Mouse (Mus musculus) liver, embryonic 13.5 days (tissue): ENCODE data around the gene Cdon. TPM values are rescaled to one million over a fixed set of nuclear protein-coding genes. Genes with fewer than 3 reads are reported as not detected.

Source experiments
- ATAC-seq: fragments of 200-750 bp; cut with Nextera tagmentation; 2 replicates; pipeline ENCODE4 v1.8.0; 2017; ENCODE audit warnings: low read depth, mild to moderate bottlenecking, moderate number of reproducible peaks, moderate library complexity
- DNase-seq: peaks from one replicate; pipeline ENCODE4 v3.0.0; 2022
- H3K27ac ChIP-seq: fragments of 300-500 bp; sonication (generic); 2 replicates; pipeline ENCODE4 v1.5.1; 2015; ENCODE audit warnings: moderate library complexity, mild to moderate bottlenecking, inconsistent platforms
- H3K27me3 ChIP-seq: fragments of 300-500 bp; sonication (generic); 2 replicates; pipeline ENCODE4 v1.6.1; 2015; ENCODE audit warnings: mild to moderate bottlenecking, inconsistent platforms
- H3K36me3 ChIP-seq: fragments of 300-500 bp; sonication (generic); 2 replicates; pipeline ENCODE4 v1.6.1; 2015; ENCODE audit warnings: mild to moderate bottlenecking, inconsistent platforms
- H3K4me1 ChIP-seq: fragments of 300-500 bp; sonication (generic); replicated peaks from 2 replicates; pipeline ENCODE4 v1.6.1; 2015; ENCODE audit warnings: inconsistent platforms
- H3K4me2 ChIP-seq: fragments of 300-500 bp; sonication (generic); 2 replicates; pipeline ENCODE4 v1.6.1; 2015; ENCODE audit warnings: inconsistent platforms, mild to moderate bottlenecking, moderate library complexity
- H3K4me3 ChIP-seq: fragments of 300-500 bp; sonication (generic); replicated peaks from 2 replicates; pipeline ENCODE4 v1.5.1; 2015; ENCODE audit warnings: mild to moderate bottlenecking, inconsistent platforms
- H3K9ac ChIP-seq: fragments of 300-500 bp; sonication (generic); 2 replicates; pipeline ENCODE4 v1.6.1; 2015; ENCODE audit warnings: mild to moderate bottlenecking, inconsistent platforms
- H3K9me3 ChIP-seq: fragments of 300-500 bp; sonication (generic); replicated peaks from 2 replicates; pipeline ENCODE4 v1.6.1; 2016; ENCODE audit warnings: inconsistent platforms
- WGBS: fragments of 180-500 bp; shearing (Covaris S2); methylation state at CpG from one replicate; pipeline ENCODE4 v1.1.7; 2015; ENCODE audit not compliant: insufficient replicate concordance; 5-methylcytosine and 5-hydroxymethylcytosine counted together
- polyA plus RNA-seq: library from polyadenylated mRNA; unstranded; fragments of >200 nt; fragmentation: Nextera tagmentation; extraction: Ambion mirVana; gene quantifications from 2 replicates; pipeline ENCODE4 v1.2.1, GENCODE M21; 2015

Gene Cdon
- 0.36 and 0.53 TPM in 2 replicates for polyA plus RNA-seq

GRCm38 (mm10) chr9:35420805-35421719 is at the start of gene Cdon:
Cdon (plus strand) TSS chr9:35421128.
- WGBS = under 1% methylated on average over 74 of the region's 97 CpGs
- no peak within 1 kb of the TSS; the same call in 1 of the 2 replicates for H3K27ac ChIP-seq

GRCm38 (mm10) chr9:35372324-35373101 is 48.4 kb upstream of the Cdon start:
- no peak for DNase-seq

More at GRCm38 (mm10) chr9:35420805-35421719, at the start of gene Cdon:
- Histone ChIP-seq H3K4me1 (peaks cover 14% of the 10 kb centered on the region; the same call in 1 of the 2 replicates), H3K4me3 (peak within 1 kb of the TSS; percentile 76), H3K4me2 (peak within 1 kb of the TSS; percentile 95), H3K36me3 (no peaks in the 10 kb centered on the region), H3K27me3 (peaks cover 71% of the 10 kb centered on the region), H3K9me3 (no peaks in the 10 kb centered on the region), H3K9ac (peak within 1 kb of the TSS; percentile 80)
- peak; percentile 97 for ATAC-seq
- peak; percentile 81 for DNase-seq

GRCm38 (mm10) chr9:35377916-35378315 is 43.0 kb upstream of the Cdon start:
- DNase-seq (no peak), ATAC-seq (no peak)
- Histone ChIP-seq H3K4me2 (no peak overlapping the region), H3K27ac (no peak overlapping the region), H3K36me3 (no peaks in the 10 kb centered on the region), H3K9me3 (no peaks in the 10 kb centered on the region), H3K27me3 (no peaks in the 10 kb centered on the region), H3K4me1 (no peaks in the 10 kb centered on the region), H3K9ac (no peak overlapping the region), H3K4me3 (no peak overlapping the region)
- WGBS = 63% methylated on average over 2 of the region's 2 CpGs

More at GRCm38 (mm10) chr9:35372324-35373101, 48.4 kb upstream of the Cdon start:
- no peak for ATAC-seq
- Histone ChIP-seq H3K4me3 (no peak overlapping the region), H3K9me3 (no peaks in the 10 kb centered on the region), H3K4me1 (no peaks in the 10 kb centered on the region), H3K27me3 (no peaks in the 10 kb centered on the region), H3K27ac (no peak overlapping the region), H3K36me3 (no peaks in the 10 kb centered on the region), H3K4me2 (no peak overlapping the region), H3K9ac (no peak overlapping the region)
- 49% methylated on average over 9 of the region's 9 CpGs for WGBS

- WGBS = 48% methylated on average over 3 of the region's 3 CpGs
- H3K9ac ChIP-seq = no peak overlapping the region
Observed at GRCm38 (mm10) chr9:35378991-35379390, 41.9 kb upstream of the Cdon start.

GRCm38 (mm10) chr9:35399896-35400295 is 21.0 kb upstream of the Cdon start:
- Histone ChIP-seq H3K36me3 (no peaks in the 10 kb centered on the region), H3K4me2 (no peak overlapping the region), H3K9me3 (no peaks in the 10 kb centered on the region), H3K9ac (no peak overlapping the region), H3K4me3 (no peak overlapping the region), H3K27me3 (peaks cover 9% of the 10 kb centered on the region), H3K4me1 (no peaks in the 10 kb centered on the region), H3K27ac (no peak overlapping the region)
- DNase-seq (no peak), ATAC-seq (no peak)
- WGBS = 53% methylated on average over 7 of the region's 7 CpGs

More at GRCm38 (mm10) chr9:35378991-35379390, 41.9 kb upstream of the Cdon start:
- DNase-seq (no peak), ATAC-seq (no peak)
- H3K27ac ChIP-seq = no peak overlapping the region
- H3K4me2 ChIP-seq = no peak overlapping the region
- no peaks in the 10 kb centered on the region for H3K4me1 ChIP-seq
- H3K4me3 ChIP-seq = no peak overlapping the region
- H3K36me3 ChIP-seq = no peaks in the 10 kb centered on the region
- H3K27me3 ChIP-seq = no peaks in the 10 kb centered on the region
- H3K9me3 ChIP-seq = no peaks in the 10 kb centered on the region

GRCm38 (mm10) chr9:35400398-35400797 is 20.5 kb upstream of the Cdon start:
- peaks cover 9% of the 10 kb centered on the region for H3K27me3 ChIP-seq
- no peaks in the 10 kb centered on the region for H3K36me3 ChIP-seq
- H3K9ac ChIP-seq = no peak overlapping the region
- no peak overlapping the region for H3K27ac ChIP-seq
- H3K9me3 ChIP-seq = no peaks in the 10 kb centered on the region
- no peak for DNase-seq
- H3K4me3 ChIP-seq = no peak overlapping the region
- H3K4me1 ChIP-seq = no peaks in the 10 kb centered on the region
- 5% methylated on average over 7 of the region's 7 CpGs for WGBS
- H3K4me2 ChIP-seq = 0 out of 2 replicates have a peak overlapping the region, but pooled peaks have one; percentile 14
- ATAC-seq = no peak

- Histone ChIP-seq H3K9me3 (no peaks in the 10 kb centered on the region), H3K27ac (no peak overlapping the region), H3K27me3 (peaks cover 9% of the 10 kb centered on the region), H3K4me2 (0 out of 2 replicates have a peak overlapping the region, but pooled peaks have one; percentile 14), H3K4me3 (no peak overlapping the region), H3K9ac (no peak overlapping the region), H3K4me1 (no peaks in the 10 kb centered on the region), H3K36me3 (no peaks in the 10 kb centered on the region)
- ATAC-seq (no peak), DNase-seq (no peak)
- 6% methylated on average over 9 of the region's 9 CpGs for WGBS
Observed at GRCm38 (mm10) chr9:35400831-35401230, 20.1 kb upstream of the Cdon start.

- no peak for DNase-seq
- ATAC-seq = no peak
- H3K4me2 ChIP-seq = no peak overlapping the region
- no peaks in the 10 kb centered on the region for H3K4me1 ChIP-seq
- no peaks in the 10 kb centered on the region for H3K36me3 ChIP-seq
- 49% methylated on average over 4 of the region's 4 CpGs for WGBS
- H3K4me3 ChIP-seq = no peak overlapping the region
- no peaks in the 10 kb centered on the region for H3K9me3 ChIP-seq
- H3K27ac ChIP-seq = no peak overlapping the region
- peaks cover 9% of the 10 kb centered on the region for H3K27me3 ChIP-seq
- no peak overlapping the region for H3K9ac ChIP-seq
Observed at GRCm38 (mm10) chr9:35402584-35402991, 18.3 kb upstream of the Cdon start.

GRCm38 (mm10) chr9:35403490-35403889 is 17.4 kb upstream of the Cdon start:
- no peak overlapping the region for H3K4me3 ChIP-seq
- DNase-seq (no peak), ATAC-seq (no peak)
- no peak overlapping the region for H3K27ac ChIP-seq
- 59% methylated on average over 4 of the region's 4 CpGs for WGBS
- H3K9me3 ChIP-seq = no peaks in the 10 kb centered on the region
- H3K36me3 ChIP-seq = no peaks in the 10 kb centered on the region
- no peak overlapping the region for H3K9ac ChIP-seq
- peaks cover 9% of the 10 kb centered on the region for H3K27me3 ChIP-seq
- no peaks in the 10 kb centered on the region for H3K4me1 ChIP-seq
- H3K4me2 ChIP-seq = no peak overlapping the region

- Histone ChIP-seq H3K27me3 (peaks cover 9% of the 10 kb centered on the region), H3K36me3 (no peaks in the 10 kb centered on the region), H3K27ac (no peak overlapping the region; the same call in 1 of the 2 replicates), H3K4me2 (peak overlapping the region; percentile 17; the same call in 1 of the 2 replicates), H3K9me3 (no peaks in the 10 kb centered on the region), H3K9ac (no peak overlapping the region), H3K4me1 (no peaks in the 10 kb centered on the region), H3K4me3 (no peak overlapping the region)
- WGBS = 21% methylated on average over 13 of the region's 13 CpGs
- ATAC-seq = no peak
- DNase-seq = no peak
Observed at GRCm38 (mm10) chr9:35405038-35405905, 15.7 kb upstream of the Cdon start.
